Mouse (Mus musculus) myocyte (in vitro differentiated cells): ENCODE measurements around the gene Gm20388. TPM values are rescaled to one million over a fixed set of nuclear protein-coding genes. Genes with fewer than 3 reads are reported as not detected.

Experiments used
- H3K27me3 ChIP-seq: one replicate; pipeline ENCODE4 v1.6.1; 2011; ENCODE audit not compliant: control insufficient read depth, insufficient read depth, insufficient read length
- H3K36me3 ChIP-seq: one replicate; pipeline ENCODE4 v1.6.1; 2011; ENCODE audit not compliant: control insufficient read depth, insufficient read depth
- H3K4me2 ChIP-seq: one replicate; pipeline ENCODE4 v1.6.1; 2011; ENCODE audit warnings: low read depth, control low read depth
- H3K4me3 ChIP-seq: one replicate; pipeline ENCODE4 v1.5.1; 2011; ENCODE audit warnings: mild to moderate bottlenecking, control low read depth, moderate library complexity
- H3K79me2 ChIP-seq: one replicate; pipeline ENCODE4 v1.6.1; 2011; ENCODE audit not compliant: control insufficient read depth, insufficient read depth
- H3ac ChIP-seq: one replicate; pipeline ENCODE4 v1.6.1; 2011; ENCODE audit not compliant: control insufficient read depth, insufficient read length
- CEBPB ChIP-seq: IDR thresholded peaks from 2 replicates; pipeline ENCODE4 v1.6.1; 2011; ENCODE audit warnings: mild to moderate bottlenecking, moderate library complexity; ENCODE audit not compliant: poor library complexity, insufficient read depth, severe bottlenecking
- E2F4 ChIP-seq: IDR thresholded peaks from one replicate; pipeline ENCODE4 v1.6.1; 2011; ENCODE audit warnings: mild to moderate bottlenecking, control low read depth, moderate library complexity; ENCODE audit not compliant: insufficient read depth
- MAX ChIP-seq: IDR thresholded peaks from one replicate; pipeline ENCODE4 v1.6.1; 2011; ENCODE audit warnings: low read depth, mild to moderate bottlenecking, control low read depth
- MYOD1 ChIP-seq, 3 experiments: IDR thresholded peaks; one replicate each; pipeline ENCODE4 v1.6.1; 2011; ENCODE audit warnings: control low read depth in 2 of 3, low read depth in 2 of 3, mild to moderate bottlenecking in 2 of 3, moderate library complexity in 1 of 3; ENCODE audit not compliant: insufficient read length in 2 of 3, control insufficient read depth in 1 of 3
- MYOG ChIP-seq, 3 experiments: IDR thresholded peaks; one replicate each; pipeline ENCODE4 v1.6.1; 2011; ENCODE audit warnings: control low read depth in 2 of 3, low read depth in 2 of 3, mild to moderate bottlenecking in 2 of 3; ENCODE audit not compliant: insufficient read length in 2 of 3, control insufficient read depth in 1 of 3, insufficient read depth in 1 of 3
- POLR2A ChIP-seq: IDR thresholded peaks from one replicate; pipeline ENCODE4 v1.6.1; 2011; ENCODE audit warnings: low read depth, mild to moderate bottlenecking, control low read depth, moderate library complexity; ENCODE audit not compliant: insufficient read length
- POLR2AphosphoS2 ChIP-seq: IDR thresholded peaks from one replicate; pipeline ENCODE4 v1.6.1; 2011; ENCODE audit warnings: low read depth, control low read depth; ENCODE audit not compliant: insufficient read length
- REST ChIP-seq: IDR thresholded peaks from one replicate; pipeline ENCODE4 v1.6.1; 2011; ENCODE audit warnings: mild to moderate bottlenecking, control low read depth, moderate library complexity; ENCODE audit not compliant: insufficient read depth, insufficient read length
- SRF ChIP-seq: IDR thresholded peaks from one replicate; pipeline ENCODE4 v1.6.1; 2011; ENCODE audit warnings: low read depth; ENCODE audit not compliant: control insufficient read depth, insufficient read length
- TCF12 ChIP-seq: IDR thresholded peaks from one replicate; pipeline ENCODE4 v1.6.1; 2011; ENCODE audit warnings: mild to moderate bottlenecking, control low read depth; ENCODE audit not compliant: poor library complexity, insufficient read depth, severe bottlenecking
- TCF3 ChIP-seq: IDR thresholded peaks from one replicate; pipeline ENCODE4 v1.6.1; 2011; ENCODE audit warnings: low read depth, control low read depth; ENCODE audit not compliant: insufficient read length
- USF1 ChIP-seq: IDR thresholded peaks from one replicate; pipeline ENCODE4 v1.6.1; 2011; ENCODE audit warnings: low read depth, mild to moderate bottlenecking, control low read depth, moderate library complexity
- polyA plus RNA-seq: library from polyadenylated mRNA; unstranded; fragments of >200 nt; fragmentation: generic; extraction: Trizol; gene quantifications from one replicate; pipeline ENCODE4 v1.2.1, GENCODE M21; 2012; ENCODE audit warnings: missing spikeins

Gm20388 gene
- polyA plus RNA-seq, 1 experiment, result 15.3 TPM

GRCm38 (mm10) chr8:124052110-124052509, 4141.5 kb downstream of the Gm20388 start:
- no peaks in the 10 kb centered on the region for H3K27me3 ChIP-seq
- TF ChIP-seq USF1 (no peak), E2F4 (no peak), MYOG (IDR thresholded peaks at IDR 0.05; ENCODE audit: control insufficient read depth in 1 of 3, insufficient read depth in 1 of 3, insufficient read length in 2 of 3, low read depth in 2 of 3) (no peak), TCF3 (no peak), POLR2AphosphoS2 (no peak), CEBPB (no peak), POLR2A (no peak), MYOD1 (IDR thresholded peaks at IDR 0.05; ENCODE audit: control insufficient read depth in 1 of 3, insufficient read length in 2 of 3, low read depth in 2 of 3) (no peak), REST (no peak)
- no peak overlapping the region for H3ac ChIP-seq
- peaks cover 9% of the 10 kb centered on the region for H3K36me3 ChIP-seq
- no peaks in the 10 kb centered on the region for H3K79me2 ChIP-seq
- no peak overlapping the region for H3K4me3 ChIP-seq
- no peak overlapping the region for H3K4me2 ChIP-seq

- TF ChIP-seq TCF12, result no peak
- no peak for TF ChIP-seq REST
- TF ChIP-seq POLR2A, result no peak
- Histone ChIP-seq H3K4me3 (no peak overlapping the region), H3K27me3 (no peaks in the 10 kb centered on the region), H3K4me2 (no peak overlapping the region), H3K36me3 (peaks cover 5% of the 10 kb centered on the region), H3K79me2 (no peaks in the 10 kb centered on the region), H3ac (no peak overlapping the region)
Measured at GRCm38 (mm10) chr8:124052568-124052967, 4141.9 kb downstream of the Gm20388 start.

DNA sequence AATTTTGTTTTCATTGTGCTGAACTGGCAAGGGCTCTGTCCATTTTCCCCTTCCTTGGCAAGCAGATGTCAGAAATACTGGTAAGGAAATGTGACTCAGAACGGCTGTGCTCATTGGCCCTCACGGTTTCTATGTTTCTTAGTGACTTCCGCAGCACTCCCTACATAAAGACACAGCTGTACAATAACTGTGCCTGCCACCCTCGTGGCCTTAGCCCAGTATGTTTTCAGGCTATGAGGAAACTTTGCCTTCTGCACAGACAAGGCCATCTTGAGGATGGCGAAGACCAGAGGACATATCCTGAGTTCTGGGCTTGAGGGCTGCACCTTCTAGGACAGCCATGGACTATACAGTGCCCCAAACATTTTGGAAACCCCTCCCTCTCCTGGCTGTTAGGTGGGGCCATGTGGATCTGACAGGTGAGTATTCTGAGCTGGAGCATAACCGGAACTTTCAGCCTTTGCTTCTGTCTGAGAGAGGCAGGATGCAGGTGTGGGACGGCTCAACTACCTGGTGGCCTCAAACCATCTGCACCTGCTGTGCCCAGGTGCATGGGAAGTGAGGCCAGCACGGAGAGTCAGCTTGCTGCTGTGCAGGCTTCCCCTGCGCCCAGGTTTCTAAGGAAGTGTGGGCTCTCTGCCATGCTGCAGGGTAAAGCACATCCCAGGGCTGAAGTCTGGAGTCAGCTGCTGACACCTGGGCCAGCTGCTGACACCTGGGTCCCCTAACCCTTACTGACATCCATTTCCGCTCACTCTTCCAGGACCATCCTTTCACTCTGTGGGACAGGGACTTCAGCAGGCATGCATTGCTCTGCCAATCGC, 4146.4 kb downstream of the Gm20388 start:
- Histone ChIP-seq H3K4me2 (no peak overlapping the region), H3K4me3 (no peak overlapping the region), H3K27me3 (no peaks in the 10 kb centered on the region), H3K79me2 (no peaks in the 10 kb centered on the region), H3ac (no peak overlapping the region), H3K36me3 (no peaks in the 10 kb centered on the region)
- TF ChIP-seq TCF3 (no peak), MYOG (IDR thresholded peaks at IDR 0.05; ENCODE audit: control insufficient read depth in 1 of 3, insufficient read depth in 1 of 3, insufficient read length in 2 of 3, low read depth in 2 of 3) (no peak), REST (no peak), SRF (no peak), TCF12 (no peak), POLR2AphosphoS2 (no peak), CEBPB (no peak), E2F4 (no peak), POLR2A (no peak)

DNA sequence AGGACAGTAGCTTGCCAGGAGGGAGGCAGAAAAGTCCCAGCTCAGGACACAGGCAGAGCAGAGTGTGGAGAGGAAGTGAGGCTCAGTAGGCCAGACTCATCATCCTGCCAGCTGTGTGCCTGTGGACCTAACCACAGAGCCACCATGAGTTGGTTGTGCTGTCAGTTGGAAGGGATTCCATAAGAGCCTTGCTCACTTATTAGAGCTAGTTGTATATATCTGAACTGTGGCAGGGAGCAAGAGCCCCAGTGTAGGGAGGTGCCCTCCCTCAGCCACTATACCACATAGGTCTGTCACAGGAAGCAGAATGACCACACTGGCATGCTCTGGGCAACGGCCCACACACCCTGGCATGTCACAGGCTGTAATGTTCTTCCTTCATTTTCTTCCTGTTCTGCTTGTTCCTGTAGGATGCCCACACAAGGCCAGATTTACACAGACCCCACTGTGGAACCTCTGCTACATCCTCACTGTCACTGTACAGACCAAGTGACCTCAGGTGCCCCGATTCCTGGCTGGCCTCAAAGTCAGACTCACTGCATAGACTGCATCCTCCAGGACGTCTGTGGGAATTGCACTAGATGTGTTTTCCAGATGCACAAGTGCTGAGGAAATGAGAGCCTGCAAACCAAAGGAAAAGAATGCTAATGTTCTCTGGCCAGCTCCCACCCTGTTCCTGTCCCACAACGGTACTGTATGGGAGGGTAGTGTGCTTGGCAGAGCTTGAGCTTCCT, 4155.9 kb downstream of the Gm20388 start:
- Histone ChIP-seq H3K36me3 (no peaks in the 10 kb centered on the region), H3K27me3 (no peaks in the 10 kb centered on the region)

DNA sequence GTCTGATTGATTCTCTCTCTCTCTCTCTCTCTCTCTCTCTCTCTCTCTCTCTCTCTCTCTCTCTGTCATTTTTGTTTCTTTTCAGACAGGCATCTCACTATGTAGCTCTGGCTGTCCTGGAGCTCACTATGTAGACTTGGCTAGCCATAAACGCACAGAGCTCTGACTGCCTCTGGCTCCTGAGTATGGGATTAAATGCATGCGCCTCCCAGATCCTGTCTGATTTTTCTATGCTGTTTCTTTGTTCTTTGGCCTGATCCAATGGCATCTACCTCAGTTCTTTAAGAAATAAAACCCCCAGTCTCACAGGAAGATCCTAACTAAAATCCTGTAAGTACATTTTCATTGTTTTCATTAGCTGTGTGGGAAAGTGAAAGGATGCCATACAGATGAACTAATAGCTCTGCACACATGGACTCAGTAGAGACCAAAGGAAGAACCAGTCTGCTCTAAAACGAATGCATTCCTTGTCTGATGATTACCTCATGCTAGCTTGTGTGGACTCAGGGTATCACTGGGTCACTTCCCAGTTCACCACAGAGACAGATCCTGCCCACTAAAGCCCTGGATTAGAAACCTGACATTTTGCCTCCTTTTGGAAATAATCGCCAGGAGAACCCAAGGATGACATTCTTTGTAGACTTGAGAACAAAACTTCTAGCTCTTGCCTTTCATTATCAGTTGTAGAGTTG, 4156.6 kb downstream of the Gm20388 start:
- Histone ChIP-seq H3K4me2 (peak overlapping the region; percentile 46), H3K4me3 (no peak overlapping the region), H3K79me2 (no peaks in the 10 kb centered on the region), H3K27me3 (no peaks in the 10 kb centered on the region), H3ac (no peak overlapping the region), H3K36me3 (no peaks in the 10 kb centered on the region)
- no peak for TF ChIP-seq E2F4
- no peak for TF ChIP-seq REST
- no peak for TF ChIP-seq POLR2AphosphoS2
- no peak for TF ChIP-seq USF1
- TF ChIP-seq TCF3, result no peak
- TF ChIP-seq SRF, result no peak
- no peak for TF ChIP-seq MYOG (IDR thresholded peaks at IDR 0.05; ENCODE audit: control insufficient read depth in 1 of 3, insufficient read depth in 1 of 3, insufficient read length in 2 of 3, low read depth in 2 of 3)
- TF ChIP-seq MYOD1 (IDR thresholded peaks at IDR 0.05; ENCODE audit: control insufficient read depth in 1 of 3, insufficient read length in 2 of 3, low read depth in 2 of 3), result no peak
- no peak for TF ChIP-seq CEBPB
- no peak for TF ChIP-seq TCF12
- TF ChIP-seq MAX, result no peak
- TF ChIP-seq POLR2A, result no peak

More for the DNA sequence above, 4155.9 kb downstream of the Gm20388 start:
- TF ChIP-seq MYOD1 (IDR thresholded peaks at IDR 0.05; ENCODE audit: control insufficient read depth in 1 of 3, insufficient read length in 2 of 3, low read depth in 2 of 3), result peak in 2 of 3 experiments; percentile 6 to 25
- no peak for TF ChIP-seq CEBPB
- no peak for TF ChIP-seq MAX
- Histone ChIP-seq H3K4me3 (no peak overlapping the region), H3K4me2 (peak overlapping the region; percentile 46), H3K79me2 (no peaks in the 10 kb centered on the region), H3ac (no peak overlapping the region)
